Mouse (Mus musculus) cerebellum, adult (tissue): ENCODE measurements around the gene Dynlrb2.

Experiments used
- ATAC-seq: cut with Nextera tagmentation; 2 replicates; pipeline ENCODE4 v1.9.2; 2017; ENCODE audit warnings: mild to moderate bottlenecking, moderate library complexity, mixed read lengths; ENCODE audit not compliant: insufficient number of reproducible peaks, low FRiP score, low TSS enrichment

Gene Dynlrb2

GRCm38 (mm10) chr8:116504477-116505120, at the start of gene Dynlrb2:
Dynlrb2 (plus strand) TSS chr8:116504974.
- peak; percentile 90 for ATAC-seq

- no peak for ATAC-seq
Observed at GRCm38 (mm10) chr8:116458569-116458968, 46.2 kb upstream of the Dynlrb2 start.

- no peak for ATAC-seq
Observed at GRCm38 (mm10) chr8:116461472-116461871, 43.3 kb upstream of the Dynlrb2 start.

- no peak for ATAC-seq
Observed at GRCm38 (mm10) chr8:116466586-116466985, 38.2 kb upstream of the Dynlrb2 start.

GRCm38 (mm10) chr8:116467027-116467426, 37.7 kb upstream of the Dynlrb2 start:
- ATAC-seq, result no peak

- no peak for ATAC-seq
Observed at GRCm38 (mm10) chr8:116477941-116478340, 26.8 kb upstream of the Dynlrb2 start.

- no peak for ATAC-seq
Observed at GRCm38 (mm10) chr8:116478681-116479080, 26.1 kb upstream of the Dynlrb2 start.

GRCm38 (mm10) chr8:116480894-116481293, 23.9 kb upstream of the Dynlrb2 start:
- ATAC-seq, result peak; percentile 80

- ATAC-seq, result no peak
Observed at GRCm38 (mm10) chr8:116482738-116483137, 22.0 kb upstream of the Dynlrb2 start.

GRCm38 (mm10) chr8:116484087-116484486, 20.7 kb upstream of the Dynlrb2 start:
- no peak for ATAC-seq

GRCm38 (mm10) chr8:116488546-116488945, 16.2 kb upstream of the Dynlrb2 start:
- no peak for ATAC-seq

GRCm38 (mm10) chr8:116500057-116500809, 4.5 kb upstream of the Dynlrb2 start:
- no peak for ATAC-seq

- ATAC-seq, result no peak
Observed at GRCm38 (mm10) chr8:116508721-116509120, 3.9 kb downstream of the Dynlrb2 start.

- no peak for ATAC-seq
Observed at GRCm38 (mm10) chr8:116509247-116509646, 4.5 kb downstream of the Dynlrb2 start.

- peak; percentile 95 for ATAC-seq
Observed at GRCm38 (mm10) chr8:116519676-116520075, 14.9 kb downstream of the Dynlrb2 start.

GRCm38 (mm10) chr8:116521208-116521607, 16.4 kb downstream of the Dynlrb2 start:
- ATAC-seq, result no peak

- ATAC-seq, result no peak
Observed at GRCm38 (mm10) chr8:116521641-116522040, 16.9 kb downstream of the Dynlrb2 start.

GRCm38 (mm10) chr8:116522104-116522767, 17.5 kb downstream of the Dynlrb2 start:
- no peak for ATAC-seq

- ATAC-seq, result peak; percentile 73
Observed at GRCm38 (mm10) chr8:116524915-116525314, 20.1 kb downstream of the Dynlrb2 start.

GRCm38 (mm10) chr8:116528736-116529135, 24.0 kb downstream of the Dynlrb2 start:
- no peak for ATAC-seq

GRCm38 (mm10) chr8:116533081-116533480, 28.3 kb downstream of the Dynlrb2 start:
- ATAC-seq, result no peak
